Mouse (Mus musculus) hindbrain, embryonic 11.5 days (tissue): ENCODE results near the gene Abcc8. TPM values are rescaled to one million over a fixed set of nuclear protein-coding genes. Genes with fewer than 3 reads are reported as not detected.
"Not testable (repeated sequence)": the region's sequence is repeated elsewhere in the genome, so short reads cannot be mapped to it uniquely, and the experiment has no call there.

Experiments used
- ATAC-seq: fragments of 200-750 bp; cut with Nextera tagmentation; 2 replicates; pipeline ENCODE4 v1.8.0; 2017; ENCODE audit warnings: mild to moderate bottlenecking, moderate TSS enrichment, moderate library complexity; ENCODE audit not compliant: low FRiP score
- DNase-seq: peaks from one replicate; pipeline ENCODE4 v3.0.0-alpha.2; 2015; ENCODE audit warnings: low spot score
- H3K27ac ChIP-seq: fragments of 300-500 bp; sonication (generic); 2 replicates; pipeline ENCODE4 v1.5.1; 2014; ENCODE audit warnings: mild to moderate bottlenecking, low read depth, low read length
- H3K27me3 ChIP-seq: fragments of 300-500 bp; sonication (generic); 2 replicates; pipeline ENCODE4 v1.6.1; 2014; ENCODE audit warnings: mild to moderate bottlenecking, low read length, moderate library complexity, mixed read lengths; ENCODE audit not compliant: control insufficient read depth, insufficient read depth
- H3K36me3 ChIP-seq: fragments of 300-500 bp; sonication (generic); 2 replicates; pipeline ENCODE4 v1.6.1; 2014; ENCODE audit warnings: mild to moderate bottlenecking, low read length, moderate library complexity, mixed read lengths; ENCODE audit not compliant: control insufficient read depth, insufficient read depth
- H3K4me1 ChIP-seq: fragments of 300-500 bp; sonication (generic); replicated peaks from 2 replicates; pipeline ENCODE4 v1.6.1; 2014; ENCODE audit warnings: low read length, mixed read lengths; ENCODE audit not compliant: control insufficient read depth, insufficient read depth
- H3K4me2 ChIP-seq: fragments of 300-500 bp; sonication (generic); replicated peaks from 2 replicates; pipeline ENCODE4 v1.6.1; 2014; ENCODE audit warnings: mild to moderate bottlenecking, low read depth, low read length
- H3K4me3 ChIP-seq: fragments of 300-500 bp; sonication (generic); 2 replicates; pipeline ENCODE4 v1.5.1; 2014; ENCODE audit warnings: low read depth, low read length
- H3K9ac ChIP-seq: fragments of 300-500 bp; sonication (generic); 2 replicates; pipeline ENCODE4 v1.6.1; 2014; ENCODE audit warnings: low read depth, low read length
- H3K9me3 ChIP-seq: fragments of 300-500 bp; sonication (generic); 2 replicates; pipeline ENCODE4 v1.6.1; 2016; ENCODE audit warnings: low read length; ENCODE audit not compliant: control insufficient read depth
- WGBS: fragments of 180-500 bp; shearing (Covaris S2); extraction: QIAGEN DNeasy Blood & Tissue Kit; methylation state at CpG from one replicate; pipeline ENCODE4 v1.1.7; 2014; 5-methylcytosine and 5-hydroxymethylcytosine counted together
- polyA plus RNA-seq: library from polyadenylated mRNA; unstranded; fragments of >200 nt; fragmentation: Nextera tagmentation; extraction: Ambion mirVana; gene quantifications from 2 replicates; pipeline ENCODE4 v1.2.1, GENCODE M21; 2014

Abcc8 gene
- polyA plus RNA-seq, 1 experiment from 2014 or later: 1.4 TPM

- Histone ChIP-seq H3K4me1 (no peaks in the 10 kb centered on the region), H3K27me3 (no peaks in the 10 kb centered on the region), H3K4me3 (no peak overlapping the region), H3K27ac (no peak overlapping the region), H3K4me2 (no peak overlapping the region), H3K9me3 (no peaks in the 10 kb centered on the region), H3K9ac (no peak overlapping the region), H3K36me3 (no peaks in the 10 kb centered on the region)
- ATAC-seq: no peak
- 49% methylated on average over 11 of the region's 11 CpGs for WGBS
- peak; percentile 67 for DNase-seq
Measured at GRCm38 (mm10) chr7:46204046-46204471, 24.2 kb upstream of the Abcc8 start.

DNA sequence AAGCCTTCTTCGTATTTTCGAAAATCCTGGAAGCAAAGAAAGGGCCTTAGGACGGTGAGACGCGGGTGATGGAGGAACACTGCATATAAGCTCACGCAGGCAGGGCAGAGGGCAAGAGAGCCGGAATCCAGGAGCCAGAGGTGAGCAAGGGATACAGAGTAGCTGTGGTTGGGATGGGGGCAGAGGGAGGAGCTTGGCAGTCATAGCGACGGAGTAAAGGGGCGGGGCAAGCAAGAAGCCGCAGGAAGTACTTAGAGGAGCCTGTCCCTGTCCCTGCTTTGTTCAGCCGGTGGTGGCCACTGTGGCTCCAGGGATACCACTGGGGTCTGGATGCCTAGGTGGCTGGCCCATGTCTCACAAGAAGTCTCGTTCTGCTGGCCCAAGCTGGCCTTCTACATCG is 21.8 kb upstream of the Abcc8 start:
- Histone ChIP-seq H3K9me3 (no peaks in the 10 kb centered on the region), H3K27ac (no peak overlapping the region), H3K4me2 (peak overlapping the region; percentile 14; the same call in 1 of the 2 replicates), H3K4me1 (no peaks in the 10 kb centered on the region), H3K9ac (peak overlapping the region; percentile 40), H3K36me3 (no peaks in the 10 kb centered on the region), H3K4me3 (no peak overlapping the region), H3K27me3 (no peaks in the 10 kb centered on the region)
- ATAC-seq (peak; percentile 75), DNase-seq (peak; percentile 65)
- WGBS: 15% methylated on average over 14 of the region's 14 CpGs

- Histone ChIP-seq H3K27me3 (no peaks in the 10 kb centered on the region), H3K4me2 (no peak overlapping the region), H3K9me3 (no peaks in the 10 kb centered on the region), H3K36me3 (no peaks in the 10 kb centered on the region), H3K9ac (no peak overlapping the region), H3K4me1 (no peaks in the 10 kb centered on the region), H3K4me3 (no peak overlapping the region), H3K27ac (no peak overlapping the region)
- WGBS: 64% methylated on average over 6 of the region's 6 CpGs
- no peak for ATAC-seq
- no peak for DNase-seq
Measured at GRCm38 (mm10) chr7:46200021-46200420, 20.2 kb upstream of the Abcc8 start.

DNA sequence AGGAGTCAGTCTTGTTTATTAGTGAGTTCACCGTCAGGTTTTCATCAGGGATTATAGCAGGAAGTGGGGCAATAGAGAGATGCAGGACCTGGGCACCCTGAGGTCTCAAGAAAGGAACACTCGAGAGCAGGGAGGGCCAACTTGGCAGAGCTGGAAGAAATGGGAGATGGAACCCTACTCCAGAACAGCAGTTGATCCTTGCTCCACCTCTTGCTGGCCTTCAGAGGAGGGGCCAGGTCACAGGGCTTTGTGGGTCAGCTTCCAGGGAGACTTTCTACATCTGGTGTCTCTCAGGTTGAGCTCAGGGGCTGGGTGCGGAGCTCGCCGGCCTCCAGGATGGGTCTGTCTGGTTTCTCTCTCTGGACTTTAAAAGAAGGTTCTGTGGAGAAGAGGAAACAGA is 15.5 kb upstream of the Abcc8 start:
- Histone ChIP-seq H3K4me3 (no peak overlapping the region), H3K9ac (no peak overlapping the region), H3K4me2 (no peak overlapping the region), H3K27ac (no peak overlapping the region), H3K36me3 (no peaks in the 10 kb centered on the region), H3K4me1 (no peaks in the 10 kb centered on the region), H3K27me3 (no peaks in the 10 kb centered on the region), H3K9me3 (no peaks in the 10 kb centered on the region)
- 88% methylated on average over 5 of the region's 5 CpGs for WGBS
- ATAC-seq: no peak
- no peak for DNase-seq

DNA sequence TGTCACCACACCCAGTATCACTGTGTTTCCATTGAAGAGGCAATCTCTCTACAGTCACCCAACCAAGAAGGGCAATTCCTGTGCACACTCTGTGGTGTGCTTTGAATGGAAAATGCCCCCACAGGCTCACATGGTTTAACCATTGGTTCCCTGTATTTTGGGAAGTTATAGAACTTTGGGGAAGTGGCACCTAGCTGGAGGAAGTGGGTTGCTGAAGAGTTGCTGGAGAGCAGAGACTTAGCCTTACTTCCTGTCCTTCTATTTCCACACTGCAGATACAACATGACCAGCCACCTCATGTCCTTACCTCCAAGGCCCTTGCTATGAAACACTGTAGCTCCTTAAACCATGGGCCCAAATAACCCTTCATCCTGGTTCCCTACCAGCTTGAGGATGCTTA is 4.4 kb upstream of the Abcc8 start:
- H3K27me3 ChIP-seq: peaks cover 18% of the 10 kb centered on the region
- no peak overlapping the region for H3K4me3 ChIP-seq
- H3K9ac ChIP-seq: no peak overlapping the region
- ATAC-seq: no peak
- DNase-seq: no peak
- no peaks in the 10 kb centered on the region for H3K9me3 ChIP-seq
- H3K36me3 ChIP-seq: no peaks in the 10 kb centered on the region
- H3K4me2 ChIP-seq: no peak overlapping the region
- no peak overlapping the region for H3K27ac ChIP-seq
- peaks cover 7% of the 10 kb centered on the region for H3K4me1 ChIP-seq

- no peak overlapping the region for H3K27ac ChIP-seq
- peaks cover 30% of the 10 kb centered on the region for H3K27me3 ChIP-seq
- H3K4me1 ChIP-seq: peaks cover 7% of the 10 kb centered on the region
- no peak overlapping the region for H3K9ac ChIP-seq
- H3K4me3 ChIP-seq: no peak overlapping the region
- H3K9me3 ChIP-seq: no peaks in the 10 kb centered on the region
- DNase-seq (peak; percentile 76), ATAC-seq (no peak)
- WGBS: 9% methylated on average over 3 of the region's 3 CpGs
- H3K36me3 ChIP-seq: no peaks in the 10 kb centered on the region
- no peak overlapping the region for H3K4me2 ChIP-seq
Measured at GRCm38 (mm10) chr7:46181590-46181989, 1.8 kb upstream of the Abcc8 start.

DNA sequence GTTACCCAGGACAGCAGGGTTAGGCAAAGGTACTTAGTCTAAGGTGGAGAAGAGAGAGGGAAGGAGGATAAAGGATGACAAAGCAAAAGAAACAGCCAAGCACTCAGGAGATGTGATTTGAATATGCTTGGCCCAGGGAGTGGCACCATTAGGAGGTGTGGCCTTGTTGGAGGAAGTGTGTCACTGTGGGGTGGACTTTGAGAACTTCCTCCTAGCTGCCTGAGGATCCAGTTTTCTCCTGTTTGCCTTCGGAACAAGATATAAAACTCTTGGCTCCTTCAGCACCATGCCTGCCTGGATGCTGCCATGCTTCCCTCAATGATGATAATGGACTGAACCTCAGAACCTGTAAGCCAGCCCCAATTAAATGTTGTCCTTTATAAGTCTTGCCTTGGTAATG is 10.9 kb downstream of the Abcc8 start:
- not testable (repeated sequence) for ATAC-seq, H3K36me3 ChIP-seq, H3K27ac ChIP-seq, H3K27me3 ChIP-seq, DNase-seq, H3K9me3 ChIP-seq, H3K4me3 ChIP-seq, H3K4me1 ChIP-seq, H3K9ac ChIP-seq, H3K4me2 ChIP-seq
- 86% methylated on average over 1 of the region's 1 CpGs for WGBS

DNA sequence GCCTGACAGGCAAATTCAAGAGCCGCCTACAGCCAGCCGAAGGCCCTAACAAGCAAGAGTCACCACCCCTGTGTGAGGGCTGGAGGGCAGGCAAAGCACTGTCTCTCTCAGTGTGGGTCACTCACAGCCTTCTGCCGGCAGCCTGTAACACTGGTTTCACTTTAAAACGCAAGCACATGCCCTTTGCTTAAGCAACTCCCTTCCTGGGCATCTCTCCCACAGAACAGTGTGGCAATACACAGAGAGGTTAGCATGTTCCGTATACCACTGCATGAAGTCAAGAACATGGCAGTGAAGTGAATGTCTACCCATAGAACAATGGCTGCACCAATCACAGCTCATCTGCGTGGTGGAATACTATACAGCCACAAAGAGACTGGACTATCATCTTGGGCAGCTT is 11.4 kb downstream of the Abcc8 start:
- no peaks in the 10 kb centered on the region for H3K9me3 ChIP-seq
- no peaks in the 10 kb centered on the region for H3K27me3 ChIP-seq
- H3K27ac ChIP-seq: no peak overlapping the region
- H3K36me3 ChIP-seq: no peaks in the 10 kb centered on the region
- H3K4me2 ChIP-seq: no peak overlapping the region
- no peak for ATAC-seq
- no peak for DNase-seq
- no peak overlapping the region for H3K4me3 ChIP-seq
- WGBS: 91% methylated on average over 6 of the region's 6 CpGs
- no peak overlapping the region for H3K9ac ChIP-seq
- H3K4me1 ChIP-seq: no peaks in the 10 kb centered on the region

- ATAC-seq (no peak), DNase-seq (no peak)
- Histone ChIP-seq H3K4me2 (no peak overlapping the region), H3K27ac (no peak overlapping the region), H3K4me3 (no peak overlapping the region), H3K4me1 (no peaks in the 10 kb centered on the region), H3K36me3 (no peaks in the 10 kb centered on the region), H3K9ac (no peak overlapping the region), H3K9me3 (no peaks in the 10 kb centered on the region), H3K27me3 (no peaks in the 10 kb centered on the region)
- 96% methylated on average over 7 of the region's 7 CpGs for WGBS
Measured at GRCm38 (mm10) chr7:46167901-46168300, 11.9 kb downstream of the Abcc8 start.
